Mouse (Mus musculus) heart, adult 8-10 months (tissue): Measurements from ENCODE around the gene Mapt. TPM values are rescaled to one million over a fixed set of nuclear protein-coding genes. Genes with fewer than 3 reads are reported as not detected.
"Not testable (repeated sequence)": the region's sequence is repeated elsewhere in the genome, so short reads cannot be mapped to it uniquely, and the experiment has no call there.

Experiments
- DNase-seq: peaks from one replicate; pipeline ENCODE4 v3.0.0; 2022; ENCODE audit warnings: low spot score
- total RNA-seq, 4 experiments: library from RNA; stranded (reverse); gene quantifications; 2 replicates each; pipeline ENCODE4 v1.2.4; 2022

The Mapt gene
- total RNA-seq, 4 experiments from 2014 or later = 85.8 to 115 (median 96.0) TPM

DNA sequence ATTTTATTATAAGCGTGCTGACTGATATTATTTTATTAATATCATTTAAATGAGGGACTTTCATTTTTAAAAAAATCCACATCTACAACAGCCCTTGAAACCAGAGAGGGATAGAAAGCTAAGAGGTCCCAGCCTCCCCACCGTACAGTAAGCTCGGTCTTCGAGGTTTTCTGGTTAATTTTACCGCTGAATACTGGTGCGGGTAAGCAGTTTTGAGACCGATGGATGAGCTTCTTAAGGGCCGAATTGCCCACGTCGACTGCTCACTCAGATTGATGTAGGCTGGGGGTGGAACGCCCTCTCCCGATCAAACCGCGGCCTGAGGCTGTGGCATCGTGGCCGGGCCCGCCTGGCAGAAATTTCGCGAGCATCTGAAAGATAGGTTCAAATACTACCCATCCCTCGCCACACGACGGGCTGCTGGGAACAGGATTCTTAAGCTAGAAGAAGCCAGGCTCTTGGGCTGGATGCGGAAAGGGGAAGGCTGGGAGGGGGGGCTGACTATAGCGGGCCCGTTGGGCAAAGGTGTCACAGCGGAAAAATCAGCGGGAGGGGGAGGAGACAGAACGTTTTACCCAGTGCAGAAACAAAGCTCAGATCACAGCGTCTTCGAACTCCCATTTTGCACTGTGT lies 2.5 kb downstream of the Mapt start:
- DNase-seq = no peak

DNA sequence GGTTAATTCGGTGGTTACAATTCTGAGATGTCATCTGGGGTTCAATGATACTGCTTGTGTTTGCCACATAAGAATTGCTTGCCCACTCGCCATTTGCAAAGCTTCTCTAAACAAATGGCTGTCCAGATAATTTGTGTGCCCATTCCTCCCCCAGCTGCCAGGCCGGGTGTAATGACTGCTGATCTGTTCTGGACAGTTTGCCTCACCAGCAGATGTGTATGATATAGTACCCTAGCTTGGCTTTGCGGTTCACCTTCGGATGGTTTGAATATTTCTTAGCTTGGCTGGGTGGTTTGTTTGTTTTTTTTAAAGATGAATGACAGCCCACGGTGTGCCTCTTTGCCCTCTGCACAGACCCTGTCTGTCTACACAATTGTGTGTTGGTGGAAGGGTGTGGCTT lies 3.5 kb downstream of the Mapt start:
- no peak for DNase-seq

DNA sequence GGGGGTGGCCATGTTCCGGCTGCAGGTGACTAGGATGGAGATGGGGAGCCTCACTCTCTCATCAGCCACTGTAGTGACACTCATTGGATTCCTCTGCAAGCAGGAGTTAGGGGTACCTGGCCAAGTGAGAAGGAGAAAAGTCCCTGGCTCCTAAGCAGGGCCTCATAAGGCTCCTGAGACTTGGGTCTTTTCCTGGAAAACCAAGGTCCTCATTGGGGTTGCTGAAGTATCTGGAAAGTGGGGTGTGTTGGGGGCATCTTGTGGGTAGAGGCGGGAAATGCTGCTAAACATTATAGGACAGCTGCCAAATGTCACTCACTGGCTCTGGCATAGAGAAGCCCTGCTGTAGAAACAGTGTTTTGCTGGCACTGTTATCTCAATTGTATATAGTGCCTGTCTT lies 4.7 kb downstream of the Mapt start:
- no peak for DNase-seq

DNA sequence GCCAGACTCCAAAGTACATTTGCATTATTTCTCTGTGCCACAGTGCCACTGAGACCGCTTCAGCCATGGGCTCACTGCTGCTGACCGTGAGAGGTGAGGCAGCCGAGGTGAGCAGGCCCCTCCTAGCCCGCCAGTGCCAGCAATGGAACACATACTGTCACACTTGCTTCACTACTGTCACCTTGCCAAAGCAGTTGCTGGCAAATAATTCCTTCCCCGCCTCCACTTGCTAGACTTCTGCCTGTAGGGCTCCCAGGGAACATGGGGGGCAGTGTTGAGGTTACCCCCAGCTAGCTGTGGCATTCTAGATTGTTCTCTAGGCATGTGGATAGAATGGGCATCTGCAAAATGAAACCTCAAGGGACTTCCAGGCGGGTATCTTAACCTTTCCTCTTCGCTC lies 6.0 kb downstream of the Mapt start:
- peak; percentile 70 for DNase-seq

DNA sequence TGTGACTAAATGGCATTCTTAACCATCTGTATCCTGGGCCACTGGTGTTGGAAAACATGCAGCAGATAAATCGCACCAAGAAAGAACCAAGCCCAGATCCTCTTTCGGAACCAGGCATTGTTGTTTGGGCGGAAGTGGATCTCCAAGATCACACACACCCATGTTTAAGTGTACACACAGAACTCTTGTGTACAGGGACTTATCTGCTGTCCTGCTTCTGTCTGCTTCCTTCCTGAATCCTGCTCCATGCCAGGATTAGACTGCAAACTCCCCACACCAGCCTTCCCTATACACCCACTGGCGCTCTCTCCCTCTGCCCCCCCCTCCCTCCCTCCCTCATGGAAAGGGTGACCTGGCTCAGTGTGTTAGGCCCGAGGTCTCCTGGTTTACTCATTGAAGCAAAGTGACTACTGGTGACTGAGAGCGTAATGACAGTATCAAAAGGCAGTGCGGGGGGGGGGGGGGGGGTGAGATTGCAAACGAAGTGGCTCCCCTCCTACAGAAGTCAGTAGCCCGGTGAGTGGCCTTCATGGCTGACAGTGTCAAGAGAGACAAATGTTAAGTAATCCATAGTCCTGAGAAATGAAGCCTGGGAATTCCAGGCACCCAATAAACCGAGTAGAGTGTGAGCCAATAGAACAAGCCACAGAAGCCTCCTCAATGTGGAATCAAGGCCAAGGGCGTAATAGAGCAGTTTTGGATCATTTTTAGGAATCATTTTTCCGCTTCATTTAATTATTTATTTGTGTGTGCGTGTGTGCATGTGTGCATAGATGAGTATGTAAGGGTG lies 7.0 kb downstream of the Mapt start:
- no peak for DNase-seq

DNA sequence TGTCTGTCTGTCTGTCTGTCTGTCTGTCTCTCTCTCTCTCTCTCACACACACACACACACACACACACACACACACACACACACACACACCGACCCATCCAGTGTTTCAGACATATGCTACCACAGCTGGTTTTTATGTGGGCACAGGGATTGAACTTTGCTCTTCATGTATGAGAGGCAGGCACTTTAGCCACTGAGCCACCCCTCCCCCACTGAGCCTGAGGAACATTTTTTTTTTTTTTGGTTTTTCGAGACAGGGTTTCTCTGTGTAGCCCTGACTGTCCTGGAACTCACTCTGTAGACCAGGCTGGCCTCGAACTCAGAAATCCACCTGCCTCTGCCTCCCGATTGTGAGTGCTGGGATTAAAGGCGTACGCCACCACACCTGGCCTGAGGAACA lies 14.3 kb downstream of the Mapt start:
- DNase-seq = not testable (repeated sequence)

DNA sequence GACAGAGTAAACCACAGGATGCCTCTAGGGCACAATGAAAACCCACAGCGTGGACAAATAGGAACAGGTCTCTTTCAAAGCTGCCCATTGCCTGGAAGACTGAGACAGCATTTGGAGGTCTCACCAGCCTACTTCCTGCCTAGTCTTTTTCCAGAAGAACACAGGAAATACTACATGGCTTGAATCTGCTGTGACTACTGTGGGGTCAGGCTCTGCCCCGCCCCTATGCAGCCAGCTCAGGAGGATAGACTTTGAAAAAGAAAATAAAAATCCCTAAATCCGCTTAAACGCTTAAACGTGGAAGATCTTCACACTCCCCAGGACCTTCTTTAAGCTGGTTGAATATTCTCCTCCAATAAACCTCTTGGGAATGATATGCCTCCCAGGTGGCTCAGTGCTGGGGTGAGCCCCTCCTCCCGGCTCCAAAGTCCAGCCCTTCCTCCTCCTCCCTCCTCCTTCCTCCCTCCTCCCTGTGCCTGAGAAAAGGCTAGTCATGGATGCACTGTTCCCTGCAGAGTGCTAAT lies 15.0 kb downstream of the Mapt start:
- DNase-seq = no peak

DNA sequence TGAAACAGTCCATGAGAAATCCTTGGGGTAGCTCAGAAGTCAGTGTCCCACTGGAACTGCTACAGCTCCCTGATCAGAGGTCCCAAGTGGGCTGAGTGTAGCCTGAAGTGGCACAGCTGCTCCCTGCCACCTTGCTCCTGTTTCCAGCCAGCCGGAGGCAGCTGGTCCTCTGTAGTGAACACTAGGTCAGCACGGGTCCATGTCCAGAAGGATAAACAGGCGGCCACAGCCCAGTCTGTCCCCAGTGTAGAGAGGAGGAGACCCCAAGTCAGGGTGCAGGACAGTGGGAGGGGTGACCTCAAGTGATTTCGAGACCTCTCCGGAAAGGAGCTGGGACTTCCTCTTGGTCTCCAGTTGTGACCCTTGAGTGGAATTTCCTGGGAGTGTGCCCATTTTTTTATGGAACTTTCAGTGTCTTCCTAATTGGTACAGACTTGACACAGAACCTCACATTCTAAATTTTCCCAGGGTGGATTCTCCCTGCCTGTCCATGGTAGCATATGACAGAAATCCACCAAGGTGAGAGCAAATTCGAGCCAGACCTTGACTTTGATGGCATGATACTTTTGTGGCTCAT lies 16.0 kb downstream of the Mapt start:
- no peak for DNase-seq

DNA sequence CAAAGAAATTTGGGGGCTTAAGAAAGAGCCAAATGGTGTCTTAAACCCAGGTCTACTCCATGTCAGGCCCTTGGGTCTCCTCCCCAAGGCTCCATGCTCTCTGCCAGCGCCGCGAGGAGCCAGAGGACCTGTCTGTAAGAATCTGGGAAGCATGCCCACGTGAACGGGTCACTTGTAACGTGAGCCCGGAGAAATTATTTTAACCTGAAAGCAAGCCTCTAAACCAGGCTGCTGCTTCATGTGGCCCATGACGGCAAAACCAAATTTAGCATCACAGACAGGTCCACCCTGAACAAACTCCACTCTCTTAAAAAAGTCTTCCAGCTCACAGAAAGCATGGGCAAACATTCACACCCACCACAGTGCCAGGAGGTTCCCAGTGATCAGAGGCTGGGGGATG lies 18.2 kb downstream of the Mapt start:
- DNase-seq = no peak

DNA sequence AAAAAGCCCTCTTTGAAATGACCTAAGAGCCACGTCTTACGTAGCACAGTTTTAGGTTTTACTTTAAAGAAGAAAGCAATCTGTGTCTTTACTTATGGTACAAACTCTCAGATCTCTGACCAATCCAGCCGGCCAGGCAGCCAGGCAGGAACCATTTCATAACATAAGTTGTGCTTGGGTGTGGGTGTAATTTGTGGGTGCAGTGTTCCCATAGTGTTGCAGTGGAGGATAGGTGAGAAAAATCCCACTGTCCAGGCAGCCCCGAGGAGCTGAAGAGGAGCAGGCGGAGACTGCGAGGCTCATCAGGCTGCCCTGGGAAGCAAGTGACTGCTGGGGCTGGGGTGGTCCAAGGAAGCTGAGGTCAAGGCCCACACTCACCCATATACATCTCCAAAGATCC lies 19.9 kb downstream of the Mapt start:
- DNase-seq = no peak

DNA sequence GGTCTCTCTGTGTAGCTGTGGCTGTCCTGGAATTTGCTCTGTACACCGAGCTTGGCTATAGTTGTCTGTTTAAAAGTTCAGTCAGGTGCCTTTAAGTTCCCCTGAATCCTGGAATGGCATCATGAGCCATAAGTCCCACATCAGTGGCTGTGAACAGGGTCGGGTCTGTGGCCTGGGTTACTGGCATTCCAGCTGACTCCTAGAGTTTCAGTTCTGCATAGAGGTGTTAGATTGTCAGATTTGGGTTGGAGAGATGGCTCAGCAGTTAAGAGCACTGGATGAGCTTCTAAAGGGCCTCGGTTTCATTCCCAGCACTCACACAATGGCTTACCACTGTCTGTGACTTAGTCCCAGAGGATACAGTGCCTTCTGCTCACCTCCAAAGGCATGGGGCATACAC lies 20.9 kb downstream of the Mapt start:
- DNase-seq = no peak

DNA sequence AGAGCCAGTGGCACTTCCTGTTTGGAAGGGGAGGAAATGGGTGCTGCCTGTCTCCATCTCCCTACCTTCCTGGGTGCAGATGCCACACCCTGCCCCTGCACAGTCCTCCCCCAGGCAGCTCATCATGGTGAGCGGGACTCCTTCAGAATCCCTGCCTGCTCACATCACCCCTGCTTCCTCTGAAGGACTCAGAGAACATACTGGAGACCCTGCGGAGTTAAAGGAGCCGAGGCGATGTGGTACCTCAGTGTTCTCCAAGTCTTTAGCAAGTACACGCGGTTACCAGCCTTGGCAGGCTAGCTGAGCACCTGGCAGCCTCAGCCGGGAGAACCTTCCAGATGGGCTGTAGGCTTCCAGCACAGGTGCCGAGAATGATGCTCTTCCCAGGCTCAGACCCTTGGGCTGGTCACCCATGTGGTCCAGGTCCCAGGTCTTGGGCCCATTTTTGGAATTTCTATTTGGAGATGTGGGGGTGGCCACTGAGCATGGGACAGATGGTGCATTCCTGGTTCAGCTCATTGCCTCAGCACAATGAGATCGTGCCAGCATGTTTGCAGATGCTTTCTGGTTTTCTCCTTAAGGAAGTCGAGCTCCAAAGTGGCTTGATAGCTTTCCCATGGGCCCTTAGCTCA lies 23.3 kb downstream of the Mapt start:
- no peak for DNase-seq

DNA sequence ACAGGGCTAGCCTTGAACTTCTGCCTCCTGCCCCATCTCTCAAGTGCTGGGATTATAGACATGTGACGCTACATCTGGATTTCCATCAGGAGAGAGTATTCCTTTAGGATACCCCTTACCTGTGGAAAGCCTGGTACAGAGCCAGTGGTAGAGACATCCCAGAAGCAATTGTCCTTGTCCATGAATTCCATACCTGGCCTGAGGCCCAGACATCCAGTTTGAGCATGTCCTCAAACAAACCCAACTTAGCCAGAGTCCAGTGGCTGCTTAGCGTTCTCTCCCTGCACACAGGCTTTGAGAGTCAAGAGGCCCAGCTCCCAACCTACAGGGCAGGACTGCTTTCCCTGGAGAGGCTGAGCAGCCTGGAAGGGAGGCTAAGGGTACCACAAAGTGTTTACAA lies 25.0 kb downstream of the Mapt start:
- no peak for DNase-seq

DNA sequence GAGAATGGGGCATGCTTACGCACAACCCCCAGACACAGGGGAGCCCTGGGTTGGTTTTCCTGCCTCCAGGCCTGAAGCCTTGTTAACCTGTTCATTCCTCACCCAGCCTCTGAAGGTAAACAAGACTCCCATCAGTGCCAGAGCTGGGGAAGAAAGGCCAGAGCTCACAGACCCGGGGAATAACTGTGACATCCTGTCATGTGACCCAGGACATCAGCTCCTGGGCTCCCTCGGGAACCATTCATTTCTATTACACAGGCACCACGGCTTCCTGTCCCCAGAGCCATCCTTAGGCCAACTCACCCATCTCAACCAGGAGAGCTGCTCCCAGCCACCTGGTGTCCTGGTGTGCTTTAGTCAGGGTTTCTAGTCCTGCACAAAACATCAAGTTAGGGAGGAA lies 27.8 kb downstream of the Mapt start:
- no peak for DNase-seq

DNA sequence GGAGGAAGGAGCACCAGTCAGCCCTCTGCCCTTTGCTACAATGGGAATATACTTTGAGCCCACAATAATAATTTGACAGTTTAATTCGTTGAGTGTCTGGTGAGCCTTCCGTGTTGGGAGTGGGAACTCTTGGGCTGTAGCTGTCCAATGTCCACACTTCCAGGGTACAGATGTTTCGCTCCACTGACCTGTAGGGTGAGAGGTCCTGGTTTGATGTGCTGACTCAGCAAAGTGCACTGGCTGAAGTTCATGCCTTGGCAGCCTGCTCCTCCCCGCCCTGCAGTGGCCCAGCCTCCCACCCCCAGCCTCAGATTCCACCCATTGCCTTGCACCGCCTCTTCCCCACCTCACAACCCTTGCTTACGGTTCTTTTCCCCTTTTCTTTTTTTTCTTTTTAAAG lies 33.5 kb downstream of the Mapt start:
- no peak for DNase-seq

DNA sequence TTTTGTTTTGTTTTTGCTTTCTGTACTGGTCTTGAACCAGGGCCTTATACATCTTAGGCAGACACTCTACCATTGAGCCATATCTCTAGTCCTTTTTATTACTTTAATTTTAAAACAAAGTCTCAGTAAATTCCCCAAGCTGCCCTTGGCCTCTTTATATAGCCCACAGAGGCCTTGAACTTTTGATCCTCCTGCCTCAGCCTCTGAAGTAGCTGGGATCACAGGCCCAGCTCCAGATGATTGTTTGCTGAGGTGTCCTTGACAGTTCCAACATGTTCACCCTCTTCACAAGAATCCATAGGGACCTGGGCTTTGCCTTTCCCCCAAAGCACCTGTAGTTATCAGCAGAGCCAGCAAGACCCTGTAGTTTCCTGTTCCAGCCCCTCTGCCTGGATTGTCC lies 34.5 kb downstream of the Mapt start:
- DNase-seq = no peak

DNA sequence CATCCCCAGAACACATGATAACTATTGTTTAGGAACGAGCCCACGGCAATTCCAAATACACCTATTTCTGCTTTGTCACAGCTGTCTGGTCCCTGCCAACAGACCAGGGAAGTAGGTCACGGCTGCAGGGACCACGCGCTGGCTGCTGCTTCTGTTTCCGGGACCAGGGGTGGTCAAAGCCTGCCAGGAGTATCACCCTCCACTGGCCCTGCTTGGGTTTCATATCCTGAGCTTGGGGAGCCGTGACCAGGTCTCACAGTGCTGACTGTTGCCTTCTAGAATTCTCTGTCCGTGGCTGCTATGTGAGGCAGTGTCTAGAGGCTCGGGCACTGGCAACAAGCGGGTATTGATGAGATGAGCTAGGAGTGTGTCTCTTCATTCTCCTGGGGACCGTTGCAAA lies 36.2 kb downstream of the Mapt start:
- peak; percentile 46 for DNase-seq

DNA sequence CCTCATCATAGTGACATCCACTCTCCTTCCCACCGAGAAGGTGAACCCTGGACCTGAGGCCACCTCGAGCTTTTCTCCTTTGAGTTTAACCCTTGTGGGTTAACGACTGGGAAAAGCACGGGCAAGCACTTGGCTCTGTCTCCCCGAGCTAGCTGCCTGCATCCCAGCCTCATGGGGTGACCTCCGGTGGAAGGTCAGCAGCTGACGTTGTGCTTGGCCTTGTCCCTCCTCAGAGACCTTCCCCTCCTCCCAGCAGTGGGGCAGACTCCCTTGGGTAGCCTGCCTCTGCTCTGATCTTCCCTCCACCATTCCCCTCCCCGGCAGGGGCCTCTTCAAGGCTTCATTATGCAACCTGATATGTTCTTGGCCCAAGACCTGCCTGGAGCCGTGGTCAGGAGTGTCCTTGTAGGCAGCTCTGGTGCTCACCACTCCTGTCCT lies 38.2 kb downstream of the Mapt start:
- DNase-seq = peak; percentile 31

DNA sequence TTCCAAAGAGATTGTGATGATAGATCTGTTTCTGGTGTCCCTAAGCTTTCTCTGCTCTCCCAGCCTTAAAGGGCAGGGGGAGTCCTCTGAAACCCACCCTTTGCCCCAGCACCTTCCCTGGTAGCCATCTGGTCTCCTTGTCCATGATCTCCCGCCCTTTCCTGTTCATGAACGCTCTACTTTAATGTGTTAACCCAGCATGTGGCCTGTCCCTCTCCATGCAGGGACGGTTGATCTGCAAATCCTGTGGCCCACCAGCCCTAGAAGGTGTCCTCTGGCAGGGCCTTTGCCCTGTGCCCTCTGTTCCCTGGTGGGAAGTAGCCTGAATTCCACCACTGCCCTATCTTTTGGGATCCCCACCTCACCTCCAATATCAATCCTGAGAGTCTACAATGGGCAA lies 39.3 kb downstream of the Mapt start:
- no peak for DNase-seq

DNA sequence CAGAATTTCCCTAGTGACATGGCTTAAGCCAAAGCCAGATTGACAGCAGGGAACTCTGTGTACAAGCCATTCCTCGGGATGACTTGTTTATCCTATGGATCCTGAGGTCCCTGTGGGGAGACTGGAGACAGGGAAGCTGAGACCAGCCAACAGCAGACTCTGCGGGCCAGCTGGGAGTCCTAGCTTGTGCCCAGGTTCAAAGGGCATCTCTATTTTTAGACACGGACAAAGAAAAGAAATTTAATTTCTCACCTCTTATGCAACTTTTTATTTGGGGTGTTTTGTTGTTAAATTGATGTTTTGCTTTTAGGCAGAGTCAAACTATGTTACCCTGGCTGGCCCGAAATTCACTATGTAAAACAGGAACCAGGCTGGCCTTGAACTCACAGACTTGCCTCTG lies 39.7 kb downstream of the Mapt start:
- DNase-seq = no peak

DNA sequence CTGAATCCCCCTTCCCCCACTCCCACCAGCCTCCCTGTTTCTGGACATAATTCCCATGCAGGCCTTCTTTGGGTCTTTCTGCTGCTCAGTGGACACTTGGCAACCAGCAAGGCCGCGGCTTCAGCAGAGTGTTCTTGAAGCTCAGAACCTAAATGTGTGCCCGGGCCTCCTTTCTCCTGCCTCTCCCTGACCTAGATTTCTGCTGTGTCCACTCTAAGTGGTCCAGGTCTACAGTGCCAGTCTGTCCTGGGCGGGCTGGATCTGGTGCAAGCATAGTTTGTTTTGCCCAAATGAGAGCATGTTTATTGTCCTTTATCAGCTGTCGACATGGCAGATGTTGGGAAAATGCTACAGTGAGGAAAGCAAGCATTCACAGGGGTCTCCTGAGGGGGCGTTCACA lies 40.7 kb downstream of the Mapt start:
- no peak for DNase-seq

DNA sequence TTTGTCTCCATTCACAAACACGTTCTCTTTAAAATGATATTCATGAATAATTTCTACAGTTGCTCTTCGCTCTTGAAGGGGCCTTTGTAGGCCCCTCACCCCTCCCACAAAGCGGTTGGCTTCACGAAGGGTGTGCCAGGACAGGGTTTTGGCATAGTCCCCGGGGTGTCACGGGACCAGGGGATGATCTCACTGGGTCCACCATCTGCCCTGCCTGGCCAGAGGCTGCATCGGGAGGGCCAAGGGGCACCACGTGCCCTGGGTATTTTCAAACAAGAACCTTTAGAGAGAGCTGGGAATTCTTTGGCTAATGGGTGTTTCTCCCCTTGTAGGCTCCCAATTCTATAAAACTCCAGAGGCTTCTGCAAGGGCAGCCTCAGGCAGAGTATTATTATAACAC lies 41.2 kb downstream of the Mapt start:
- DNase-seq = peak; percentile 73

DNA sequence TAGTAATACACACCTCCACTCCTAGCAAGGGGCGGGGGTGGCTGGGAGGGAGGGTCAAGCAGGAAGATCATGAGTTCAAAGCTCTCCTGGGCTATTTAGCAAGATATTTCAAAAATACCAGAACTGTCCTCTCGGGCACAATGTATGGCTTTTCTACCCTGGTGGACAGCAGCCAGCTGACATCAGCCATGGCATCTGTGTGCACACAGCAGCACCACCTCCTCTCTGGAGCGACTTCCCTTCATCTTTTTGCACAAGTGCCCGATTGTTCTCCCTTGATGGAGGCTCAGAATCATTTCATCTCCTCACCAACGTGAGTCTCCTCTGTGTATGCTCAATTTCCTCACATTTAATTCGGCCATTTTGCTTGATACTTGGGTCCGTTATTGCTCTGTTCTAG lies 44.6 kb downstream of the Mapt start:
- DNase-seq = no peak
